Mouse (Mus musculus) cerebellum, adult 2 months (tissue): ENCODE results near the gene Coq8b.

Experiments
- CTCF ChIP-seq: fragments of 200-500 bp; IDR thresholded peaks from 2 replicates; pipeline ENCODE4 v1.5.1; 2011; ENCODE audit warnings: low read depth, mild to moderate bottlenecking, control low read depth, low read length, moderate library complexity, borderline replicate concordance; ENCODE audit not compliant: insufficient read depth
- POLR2A ChIP-seq: fragments of 200-500 bp; IDR thresholded peaks from 2 replicates; pipeline ENCODE4 v1.6.1; 2011; ENCODE audit warnings: low read length, control low read depth, borderline replicate concordance; ENCODE audit not compliant: insufficient read depth

DNA sequence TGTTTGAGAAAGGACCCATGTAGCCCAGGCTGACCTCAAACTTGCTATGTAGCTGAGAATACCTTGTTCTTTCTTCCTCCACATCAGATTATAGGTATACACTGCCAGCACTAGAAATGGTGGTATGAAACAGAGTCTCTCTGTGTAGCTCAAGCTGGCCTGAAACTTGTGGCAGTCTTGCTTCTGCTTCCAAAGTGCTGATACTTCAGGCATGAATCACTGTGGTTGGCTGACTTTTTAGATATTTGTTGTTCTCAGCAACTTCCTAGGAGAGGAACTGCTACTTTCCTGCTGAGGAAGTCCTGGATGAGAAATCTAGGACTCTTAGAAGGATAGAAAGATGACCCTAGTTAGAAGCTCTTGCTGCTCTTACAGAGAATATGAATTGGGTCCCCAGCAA is 34.5 kb upstream of the Coq8b start:
- TF ChIP-seq CTCF, result no peak
- TF ChIP-seq POLR2A, result no peak
